Mouse (Mus musculus): ENCODE measurements around the gene Aoc2.
A peak's percentile ranks its signal among the peaks of the same experiment; 100 is the strongest.
"Not testable (repeated sequence)": the region's sequence is repeated elsewhere in the genome, so short reads cannot be mapped to it uniquely, and the experiment has no call there.

The Aoc2 gene

DNA sequence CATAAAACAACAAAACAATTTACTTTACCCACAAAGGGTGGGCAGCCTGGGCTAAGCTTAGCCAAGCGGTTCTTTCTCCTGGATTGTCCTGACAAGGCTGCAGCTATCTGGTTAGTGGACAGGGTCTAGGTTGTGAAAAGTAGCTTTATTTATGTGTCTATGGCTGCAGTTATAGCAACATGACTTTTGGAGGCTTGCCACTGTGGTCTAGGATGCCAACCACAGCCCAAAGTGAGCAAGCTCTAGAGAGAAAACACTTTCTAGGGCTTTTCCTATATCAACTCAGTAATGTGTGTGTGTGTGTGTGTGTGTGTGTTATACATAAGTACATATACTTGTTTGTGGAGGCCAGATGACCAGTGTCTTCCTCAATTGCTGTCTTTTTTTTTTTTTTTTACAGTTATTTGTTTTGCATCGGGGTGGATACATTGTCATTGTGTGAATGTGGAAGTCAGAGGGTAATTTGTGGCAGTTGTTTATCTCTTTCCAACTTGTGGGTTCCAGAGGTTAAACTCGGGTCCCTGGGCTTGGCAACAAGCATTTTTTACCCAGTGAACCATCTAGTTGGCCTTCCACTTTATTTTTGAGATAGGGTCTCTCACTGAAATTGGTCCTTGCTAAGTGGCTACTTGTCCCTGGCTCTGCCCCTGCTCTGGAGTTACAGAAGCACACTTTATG lies 32.8 kb downstream of the Aoc2 start:
- no peak for DNase-seq

- no peak for DNase-seq
Observed at GRCm38 (mm10) chr11:101359776-101360175, 34.9 kb downstream of the Aoc2 start.

- DNase-seq = peak; percentile 31 to 50
Observed at GRCm38 (mm10) chr11:101360651-101361113, 35.8 kb downstream of the Aoc2 start.

- no peak for DNase-seq
Observed at GRCm38 (mm10) chr11:101364531-101364931, 39.7 kb downstream of the Aoc2 start.

- DNase-seq = no peak
Observed at GRCm38 (mm10) chr11:101367326-101367935, 42.6 kb downstream of the Aoc2 start, which contains the start of gene G6pc. Gene G6pc (plus strand): TSS chr11:101367561.

GRCm38 (mm10) chr11:101370141-101370540 lies 45.3 kb downstream of the Aoc2 start:
- DNase-seq = no peak

DNA sequence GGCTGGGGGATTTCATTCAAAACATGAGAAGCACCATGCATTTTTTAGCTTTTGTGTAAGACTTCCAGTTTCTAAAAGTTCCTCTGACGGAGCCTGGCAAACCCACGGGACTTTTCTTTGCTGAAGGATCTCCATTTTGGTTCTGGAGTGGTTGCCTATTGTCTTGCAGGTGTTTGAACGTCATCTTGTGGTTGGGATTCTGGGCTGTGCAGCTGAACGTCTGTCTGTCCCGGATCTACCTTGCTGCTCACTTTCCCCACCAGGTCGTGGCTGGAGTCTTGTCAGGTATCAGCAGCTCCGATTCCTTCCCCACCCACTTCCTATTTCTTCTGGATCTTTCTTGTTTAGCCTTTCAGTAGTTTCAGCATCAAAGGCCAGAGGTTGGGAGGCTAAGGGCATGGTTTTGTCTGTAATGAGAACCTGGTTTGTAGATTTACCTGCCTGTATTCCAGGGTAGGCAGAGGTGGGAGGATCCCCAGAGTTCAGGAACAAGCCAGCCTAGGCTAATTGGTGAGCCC lies 49.6 kb downstream of the Aoc2 start:
- no peak for DNase-seq

DNA sequence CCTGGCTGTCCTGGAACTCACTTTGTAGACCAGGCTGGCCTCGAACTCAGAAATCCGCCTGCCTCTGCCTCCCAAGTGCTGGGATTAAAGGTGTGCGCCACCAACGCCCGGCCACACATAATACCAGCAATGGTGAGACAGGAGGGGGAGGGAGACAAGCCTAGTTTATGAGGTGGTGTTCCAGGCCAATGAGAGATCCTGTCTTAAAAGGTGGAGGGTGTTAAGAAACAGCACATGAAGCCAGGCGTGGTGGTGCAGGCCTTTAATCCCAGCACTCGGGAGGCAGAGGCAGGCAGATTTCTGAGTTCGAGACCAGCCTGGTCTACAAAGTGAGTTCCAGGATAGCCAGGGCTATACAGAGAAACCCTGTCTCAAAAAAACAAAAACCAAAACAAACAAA lies 53.3 kb downstream of the Aoc2 start:
- DNase-seq = not testable (repeated sequence)

- no peak for DNase-seq
Observed at GRCm38 (mm10) chr11:101378926-101379325, 54.1 kb downstream of the Aoc2 start.
